Mouse (Mus musculus): ENCODE data around the gene Gatm.

Gene Gatm

GRCm38 (mm10) chr2:122608820-122609219 lies 2.3 kb downstream of the Gatm start:
- no peak for DNase-seq (ENCODE audit: low spot score)

GRCm38 (mm10) chr2:122605829-122606228 lies 5.3 kb downstream of the Gatm start:
- DNase-seq (ENCODE audit: low spot score), result no peak

GRCm38 (mm10) chr2:122601354-122601753 lies 9.7 kb downstream of the Gatm start:
- no peak for DNase-seq (ENCODE audit: low spot score)

GRCm38 (mm10) chr2:122599736-122600135 lies 11.4 kb downstream of the Gatm start:
- DNase-seq (ENCODE audit: low spot score), result no peak

GRCm38 (mm10) chr2:122595461-122595860 lies 15.6 kb downstream of the Gatm start:
- no peak for DNase-seq (ENCODE audit: low spot score)

GRCm38 (mm10) chr2:122591213-122591612 lies 19.9 kb downstream of the Gatm start:
- no peak for DNase-seq (ENCODE audit: low spot score)

GRCm38 (mm10) chr2:122590351-122590750 lies 20.8 kb downstream of the Gatm start:
- DNase-seq (ENCODE audit: low spot score), result no peak

- DNase-seq (ENCODE audit: low spot score), result no peak
These were observed 23.1 kb downstream of the Gatm start for GRCm38 (mm10) chr2:122587861-122588519.

- no peak for DNase-seq (ENCODE audit: low spot score)
These were observed 24.8 kb downstream of the Gatm start for GRCm38 (mm10) chr2:122586258-122586657.

GRCm38 (mm10) chr2:122582324-122582723 lies 28.8 kb downstream of the Gatm start:
- no peak for DNase-seq (ENCODE audit: low spot score)

- DNase-seq (ENCODE audit: low spot score), result no peak
These were observed 29.6 kb downstream of the Gatm start for GRCm38 (mm10) chr2:122581361-122582017.

- no peak for DNase-seq (ENCODE audit: low spot score)
These were observed 30.7 kb downstream of the Gatm start for GRCm38 (mm10) chr2:122580426-122580825.

GRCm38 (mm10) chr2:122577316-122577715 lies 33.8 kb downstream of the Gatm start:
- DNase-seq (ENCODE audit: low spot score), result no peak

- no peak for DNase-seq (ENCODE audit: low spot score)
These were observed 34.8 kb downstream of the Gatm start for GRCm38 (mm10) chr2:122576295-122576694.

GRCm38 (mm10) chr2:122575470-122575869 lies 35.6 kb downstream of the Gatm start:
- DNase-seq (ENCODE audit: low spot score), result no peak

GRCm38 (mm10) chr2:122572438-122572837 lies 38.7 kb downstream of the Gatm start:
- DNase-seq (ENCODE audit: low spot score), result no peak

GRCm38 (mm10) chr2:122571326-122571725 lies 39.8 kb downstream of the Gatm start:
- no peak for DNase-seq (ENCODE audit: low spot score)

GRCm38 (mm10) chr2:122570430-122570829 lies 40.7 kb downstream of the Gatm start:
- no peak for DNase-seq (ENCODE audit: low spot score)

- DNase-seq (ENCODE audit: low spot score), result peak; percentile 65
These were observed 41.7 kb downstream of the Gatm start for GRCm38 (mm10) chr2:122569439-122569838.

GRCm38 (mm10) chr2:122562251-122562650 lies 48.9 kb downstream of the Gatm start:
- no peak for DNase-seq (ENCODE audit: low spot score)

GRCm38 (mm10) chr2:122561221-122561620 lies 49.9 kb downstream of the Gatm start:
- DNase-seq (ENCODE audit: low spot score), result peak; percentile 13

GRCm38 (mm10) chr2:122558317-122558716 lies 52.8 kb downstream of the Gatm start:
- DNase-seq (ENCODE audit: low spot score), result peak; percentile 34
